Mouse (Mus musculus) heart, postnatal 4 days (tissue): Measurements from ENCODE around the gene Noxred1. TPM values are rescaled to one million over a fixed set of nuclear protein-coding genes. Genes with fewer than 3 reads are reported as not detected.
"Not testable (repeated sequence)": the region's sequence is repeated elsewhere in the genome, so short reads cannot be mapped to it uniquely, and the experiment has no call there.

Experiments used
- DNase-seq: peaks from one replicate; pipeline ENCODE4 v3.0.0; 2021
- microRNA-seq, 2 experiments: library from miRNA; unstranded; fragments of <30 nt; microRNA quantifications; one replicate each; pipeline ENCODE4 v1.2.0; 2021 to 2022
- total RNA-seq, 2 experiments: library from RNA; stranded (reverse); gene quantifications; 2 replicates each; pipeline ENCODE4 v1.2.3; 2021

Gene Noxred1
- total RNA-seq, 2 experiments from 2014 or later: 0.26 TPM; not detected in 1

DNA sequence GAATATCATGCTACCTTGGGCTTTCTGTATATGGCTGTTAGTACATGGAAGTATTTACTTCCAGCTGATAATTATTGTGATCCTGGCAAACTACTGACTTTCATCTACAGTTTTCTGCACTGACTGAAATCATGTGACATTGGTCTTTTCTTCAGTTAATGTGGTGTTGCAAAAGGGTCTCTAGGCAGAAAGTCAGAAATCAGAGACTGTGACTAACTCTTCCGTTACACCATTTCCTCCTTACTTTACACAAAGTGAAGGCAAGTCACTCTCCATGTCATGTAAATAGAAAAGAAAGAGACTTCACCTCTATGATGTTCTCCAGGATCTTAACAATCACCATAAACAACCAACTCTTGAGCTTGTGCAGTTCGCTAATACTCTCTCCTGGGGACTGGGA lies 8.9 kb downstream of the Noxred1 start:
- no peak for DNase-seq

- no peak for DNase-seq
Measured at GRCm38 (mm10) chr12:87226801-87227200, 11.7 kb downstream of the Noxred1 start.

GRCm38 (mm10) chr12:87224950-87225349 lies 13.6 kb downstream of the Noxred1 start:
- no peak for DNase-seq

DNA sequence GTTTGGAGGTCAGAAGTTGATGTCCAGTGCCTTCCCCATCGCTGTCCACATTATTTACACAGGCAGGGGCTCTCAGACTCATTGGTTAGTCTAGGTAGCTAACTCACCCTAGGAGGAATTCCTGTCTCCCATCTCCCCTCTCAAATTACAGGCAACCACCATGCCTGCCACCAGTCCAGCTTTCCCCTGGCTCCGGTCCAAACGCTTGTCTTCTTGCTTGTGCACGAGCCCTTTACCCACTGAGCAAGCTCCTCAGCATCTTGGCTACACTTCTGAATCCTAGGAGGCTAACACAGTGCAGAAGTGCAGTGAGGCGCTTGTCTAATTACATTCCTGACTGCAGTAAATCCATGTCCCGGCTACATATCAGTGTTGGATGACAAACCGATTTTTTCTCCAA lies 19.2 kb downstream of the Noxred1 start:
- peak; percentile 36 for DNase-seq

DNA sequence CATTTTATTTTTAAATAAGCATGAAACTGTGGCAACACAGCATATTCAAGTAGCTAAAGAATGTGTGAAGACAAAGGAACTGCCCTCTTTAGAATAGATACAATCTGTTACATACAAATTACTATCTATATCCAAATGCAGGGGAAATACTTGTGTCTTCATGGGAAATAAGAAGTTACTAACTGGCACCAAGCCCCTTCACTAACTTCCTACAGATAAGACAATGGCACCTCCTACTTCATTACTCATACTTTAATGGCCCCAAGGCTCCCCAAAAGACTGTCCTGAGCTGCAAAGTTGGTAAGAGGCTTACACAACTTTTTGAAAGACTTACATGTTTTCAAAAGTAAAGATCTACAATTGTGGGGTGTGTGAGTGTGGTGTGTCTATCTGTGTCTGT lies 20.9 kb downstream of the Noxred1 start:
- DNase-seq: no peak

- DNase-seq: no peak
Measured at GRCm38 (mm10) chr12:87216053-87216452, 22.5 kb downstream of the Noxred1 start.

DNA sequence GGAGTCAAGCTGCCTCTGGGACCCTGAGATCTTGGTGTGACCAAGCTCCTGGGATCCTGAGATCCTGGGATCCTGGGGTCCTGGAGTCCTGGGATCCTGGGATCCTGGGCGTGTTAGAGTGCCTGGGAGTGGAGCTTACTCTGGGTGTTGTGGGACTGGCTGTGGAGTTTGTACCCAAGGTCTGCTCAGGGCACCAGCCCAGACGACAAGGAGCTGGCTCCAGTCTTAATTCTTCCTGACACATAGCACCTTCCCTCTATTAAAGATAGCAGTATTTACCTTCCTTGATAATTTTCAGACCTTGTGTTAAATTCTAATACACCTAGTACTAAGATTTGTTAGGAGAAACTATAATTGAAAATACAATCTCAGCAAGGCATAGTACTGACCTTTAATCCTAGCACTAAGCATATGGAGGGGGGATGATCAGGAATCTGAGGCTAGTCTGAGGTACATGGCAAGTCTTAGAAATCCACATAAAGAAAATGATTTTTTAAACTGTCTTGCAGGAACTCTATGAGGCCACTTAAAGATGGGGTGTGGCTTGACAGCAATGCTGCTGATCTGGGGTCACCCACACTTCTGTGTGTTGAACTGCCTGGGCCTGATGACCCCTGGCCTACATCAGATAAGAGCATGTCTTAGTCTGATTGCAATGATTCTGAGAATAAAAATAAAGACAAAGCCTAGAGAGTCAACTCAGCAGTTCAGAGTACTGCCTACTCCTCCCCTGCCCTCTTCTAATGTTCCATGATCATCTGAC lies 25.5 kb downstream of the Noxred1 start:
- DNase-seq: no peak

GRCm38 (mm10) chr12:87205789-87206188 lies 32.7 kb downstream of the Noxred1 start:
- not testable (repeated sequence) for DNase-seq

DNA sequence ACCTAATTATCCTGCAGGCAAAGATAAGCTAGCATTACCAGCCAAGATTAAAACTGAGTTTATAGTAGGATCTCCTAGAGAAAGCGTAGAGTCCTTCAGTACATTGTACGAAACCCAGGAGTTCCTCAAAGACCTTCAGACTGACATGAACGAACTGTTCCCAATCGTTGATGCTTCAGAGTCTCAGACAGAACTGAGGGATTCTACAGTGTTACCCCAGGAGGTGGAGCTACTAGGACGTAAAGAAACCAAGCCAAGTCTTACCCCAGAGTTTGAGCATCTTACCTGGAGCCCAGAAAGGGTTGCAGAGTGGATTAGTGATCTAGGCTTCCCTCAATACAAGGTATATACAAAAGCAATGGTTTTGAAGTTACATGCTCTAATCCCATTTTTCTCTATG lies 36.8 kb downstream of the Noxred1 start:
- DNase-seq: no peak

- DNase-seq: peak; percentile 80
Measured at GRCm38 (mm10) chr12:87199973-87200586, 38.5 kb downstream of the Noxred1 start, which contains the start of gene Tmed8. Gene Tmed8 (minus strand): TSS chr12:87200454.

- DNase-seq: peak; percentile 48
Measured at GRCm38 (mm10) chr12:87199206-87199972, 39.1 kb downstream of the Noxred1 start, which contains the start of gene Samd15. Gene Samd15 (plus strand): TSS chr12:87199723.

DNA sequence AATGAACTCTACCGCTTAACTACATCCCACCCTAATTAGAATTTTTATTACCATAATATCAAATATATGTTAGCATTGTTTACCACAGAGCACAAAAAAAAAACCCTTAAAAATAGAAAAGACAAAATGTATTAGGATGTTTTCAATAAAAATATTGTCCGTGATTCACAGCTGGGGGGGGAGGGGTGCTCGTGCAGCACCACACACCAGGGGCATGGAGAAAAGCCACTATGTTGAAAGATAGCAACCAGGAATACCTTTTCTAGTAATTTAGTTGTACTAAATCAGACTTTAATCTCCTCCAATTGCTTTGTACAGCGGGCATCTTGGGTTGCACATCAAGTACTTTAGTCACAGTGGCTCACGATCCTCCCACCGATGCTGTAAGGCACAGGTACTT lies 39.7 kb downstream of the Noxred1 start:
- no peak for DNase-seq

DNA sequence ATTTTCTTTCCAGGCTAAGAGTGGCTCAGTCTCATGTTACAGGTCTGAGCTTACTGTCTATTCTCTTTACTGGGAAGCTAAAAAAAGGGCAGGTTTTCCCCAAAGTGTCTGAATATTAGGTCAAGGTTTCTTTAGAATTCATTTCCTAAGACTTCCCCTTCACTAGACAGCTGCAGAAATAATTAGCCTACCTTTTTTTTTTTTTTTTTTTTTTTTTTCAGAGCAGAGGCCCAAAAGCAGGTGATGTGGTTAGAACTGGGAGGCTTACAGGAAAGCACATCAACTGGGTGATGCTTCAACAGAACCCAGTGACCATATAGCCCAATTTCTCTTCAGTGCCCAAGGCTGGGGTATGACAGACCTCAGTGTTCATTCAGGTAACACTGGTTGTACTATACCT lies 42.2 kb downstream of the Noxred1 start:
- DNase-seq: no peak

- DNase-seq: no peak
Measured at GRCm38 (mm10) chr12:87195069-87195468, 43.5 kb downstream of the Noxred1 start.

GRCm38 (mm10) chr12:87193008-87193407 lies 45.5 kb downstream of the Noxred1 start:
- DNase-seq: no peak

DNA sequence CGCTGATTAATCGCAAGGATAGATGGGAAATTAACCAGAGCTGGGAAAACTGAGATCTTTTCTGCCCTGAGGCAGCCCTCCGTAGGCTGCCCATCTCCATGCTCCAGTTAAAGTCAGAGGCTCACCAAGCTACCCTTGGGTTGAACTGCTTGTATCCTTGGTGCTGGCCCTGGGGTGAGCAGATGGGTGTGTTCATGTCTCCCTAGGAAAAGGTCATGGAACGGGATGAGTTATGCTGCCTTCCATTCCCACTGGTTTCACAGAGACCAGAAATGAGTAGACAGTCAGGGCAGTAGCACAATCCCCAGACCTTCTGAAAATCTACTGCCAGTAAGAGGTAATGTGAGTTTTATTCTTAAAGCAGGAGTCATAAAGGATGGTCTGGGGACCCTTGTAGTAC lies 60.9 kb downstream of the Noxred1 start:
- no peak for DNase-seq

DNA sequence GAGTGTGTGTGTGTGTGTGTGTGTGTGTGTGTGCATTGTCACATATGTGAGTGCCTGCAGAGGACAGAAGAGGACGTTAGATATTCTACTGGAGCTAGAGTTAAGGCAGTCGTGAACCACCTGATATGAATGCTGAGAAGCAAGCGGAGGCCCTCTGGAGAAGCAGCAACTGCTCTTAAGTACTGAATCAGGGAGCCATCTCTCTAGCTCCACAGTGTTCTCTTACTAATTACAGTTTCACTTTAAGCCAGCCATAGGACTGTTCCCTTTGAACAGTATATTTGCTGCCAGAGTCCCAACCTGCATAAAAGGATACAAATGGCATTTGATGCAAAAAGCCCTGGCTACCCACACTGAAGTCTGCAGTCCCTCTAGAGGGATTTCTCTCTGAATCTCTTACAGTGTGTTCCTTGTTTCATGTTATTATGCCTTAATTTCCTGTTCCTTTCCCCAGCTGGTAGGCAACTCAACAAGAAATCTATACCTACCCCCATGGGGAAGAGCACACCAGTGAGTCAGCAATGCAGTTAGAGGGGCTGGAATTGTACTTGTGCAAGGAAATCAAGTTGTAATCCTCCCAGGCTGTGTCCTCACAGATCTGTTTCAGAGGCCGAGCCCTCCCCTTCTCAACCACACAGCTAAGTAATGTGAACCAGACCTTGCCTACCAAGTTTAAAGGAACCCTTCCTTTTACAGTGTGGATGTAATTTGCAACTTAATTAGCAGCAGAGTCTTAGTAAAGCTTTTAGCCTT lies 63.2 kb downstream of the Noxred1 start:
- DNase-seq: no peak

Small RNAs within 50 kb of the gene (microRNA-seq; reads per million reads assigned to microRNA genes)
- gene Gm47293: 0 to 0.61 reads per million in 2 experiments

Other genes starting within 250 kb of the Noxred1 start
- gene Zdhhc22, start 248.3 kb downstream of the Noxred1 start, total RNA-seq: not detected
- under 1 TPM; 0.18 to 0.50 TPM for gene Tmem63c, start 217.4 kb downstream of the Noxred1 start, total RNA-seq
- not detected for gene Ngb, start 136.2 kb downstream of the Noxred1 start, total RNA-seq
- 10 to 100 TPM; 51.8 to 53.9 TPM for gene Gstz1, start 91.6 kb downstream of the Noxred1 start, total RNA-seq
- 10 to 100 TPM; 10.7 to 11.9 TPM for gene Pomt2, start 90.8 kb downstream of the Noxred1 start, total RNA-seq
- under 1 TPM; 0.17 to 0.45 TPM for gene Samd15, start 39.0 kb downstream of the Noxred1 start, total RNA-seq
- 1 to 10 TPM; 6.7 TPM for gene Tmed8, start 38.3 kb downstream of the Noxred1 start, total RNA-seq
- gene Vipas39, start 27.5 kb upstream of the Noxred1 start, total RNA-seq: 10 to 100 TPM; 28.1 to 28.4 TPM
- 100 to 1,000 TPM in 1 of 2 experiments, 10 to 100 TPM in 1; 99.4 to 101 TPM for gene Ahsa1, start 27.7 kb upstream of the Noxred1 start, total RNA-seq
- 1 to 10 TPM in 1 of 2 experiments, under 1 TPM in 1; 0.52 to 1.0 TPM for gene Ism2, start 61.0 kb upstream of the Noxred1 start, total RNA-seq
- 10 to 100 TPM; 65.1 to 68.9 TPM for gene Sptlc2, start 149.6 kb upstream of the Noxred1 start, total RNA-seq
- 100 to 1,000 TPM; 157 to 172 TPM for gene Slirp, start 205.2 kb upstream of the Noxred1 start, total RNA-seq
- 10 to 100 TPM; 14.9 to 15.6 TPM for gene Alkbh1, start 205.3 kb upstream of the Noxred1 start, total RNA-seq
- gene Snw1, start 233.5 kb upstream of the Noxred1 start, total RNA-seq: 10 to 100 TPM; 49.2 to 49.3 TPM